Mouse (Mus musculus): Measurements from ENCODE around the gene Gm35549. TPM values are rescaled to one million over a fixed set of nuclear protein-coding genes. Genes with fewer than 3 reads are reported as not detected.

Gm35549 gene
- polyA plus RNA-seq, 1 experiment: not detected

GRCm38 (mm10) chr9:122836126-122836525 is 7.7 kb downstream of the Gm35549 start:
- TF ChIP-seq CTCF (IDR thresholded peaks at IDR 0.05; ENCODE audit: extremely low read depth, insufficient read length, insufficient replicate concordance, low read depth, low read length) (no peak), POLR2A (IDR thresholded peaks at IDR 0.05; ENCODE audit: low read depth, low read length) (no peak)
- Histone ChIP-seq H3K4me3 (ENCODE audit: low read depth, low read length) (no peak overlapping the region), H3K36me3 (ENCODE audit: control insufficient read depth, insufficient read depth, low read length) (peaks cover 9% of the 10 kb centered on the region), H3K27ac (ENCODE audit: insufficient read depth, low read depth, low read length) (no peak overlapping the region; the same call in 1 of the 2 replicates), H3K27me3 (ENCODE audit: control insufficient read depth, insufficient read depth, low read length) (no peaks in the 10 kb centered on the region), H3K4me1 (ENCODE audit: control insufficient read depth, insufficient read depth, insufficient read length, low read length) (no peaks in the 10 kb centered on the region; the same call in 1 of the 2 replicates)
- 34% methylated on average over 9 of the region's 9 CpGs for WGBS

GRCm38 (mm10) chr9:122829826-122830380 is 13.9 kb downstream of the Gm35549 start:
- H3K36me3 ChIP-seq (ENCODE audit: control insufficient read depth, insufficient read depth, low read length): peaks cover 26% of the 10 kb centered on the region
- TF ChIP-seq CTCF (IDR thresholded peaks at IDR 0.05; ENCODE audit: extremely low read depth, insufficient read length, insufficient replicate concordance, low read depth, low read length): no peak
- TF ChIP-seq POLR2A (IDR thresholded peaks at IDR 0.05; ENCODE audit: low read depth, low read length): no peak
- H3K27me3 ChIP-seq (ENCODE audit: control insufficient read depth, insufficient read depth, low read length): no peaks in the 10 kb centered on the region
- no peaks in the 10 kb centered on the region for H3K4me1 ChIP-seq (ENCODE audit: control insufficient read depth, insufficient read depth, insufficient read length, low read length)
- H3K4me3 ChIP-seq (ENCODE audit: low read depth, low read length): no peak overlapping the region
- H3K27ac ChIP-seq (ENCODE audit: insufficient read depth, low read depth, low read length): no peak overlapping the region
- WGBS: 63% methylated on average over 4 of the region's 4 CpGs

- Histone ChIP-seq H3K4me1 (ENCODE audit: control insufficient read depth, insufficient read depth, insufficient read length, low read length) (no peaks in the 10 kb centered on the region), H3K27me3 (ENCODE audit: control insufficient read depth, insufficient read depth, low read length) (no peaks in the 10 kb centered on the region), H3K36me3 (ENCODE audit: control insufficient read depth, insufficient read depth, low read length) (peaks cover 29% of the 10 kb centered on the region), H3K4me3 (ENCODE audit: low read depth, low read length) (no peak overlapping the region), H3K27ac (ENCODE audit: insufficient read depth, low read depth, low read length) (no peak overlapping the region)
- WGBS: 61% methylated on average over 4 of the region's 4 CpGs
- no peak for TF ChIP-seq CTCF (IDR thresholded peaks at IDR 0.05; ENCODE audit: extremely low read depth, insufficient read length, insufficient replicate concordance, low read depth, low read length)
- TF ChIP-seq POLR2A (IDR thresholded peaks at IDR 0.05; ENCODE audit: low read depth, low read length): no peak
Observed at GRCm38 (mm10) chr9:122826743-122827142, 17.1 kb downstream of the Gm35549 start.

GRCm38 (mm10) chr9:122823374-122824017 is 20.3 kb downstream of the Gm35549 start:
- peaks cover 37% of the 10 kb centered on the region for H3K36me3 ChIP-seq (ENCODE audit: control insufficient read depth, insufficient read depth, low read length)
- no peaks in the 10 kb centered on the region for H3K27me3 ChIP-seq (ENCODE audit: control insufficient read depth, insufficient read depth, low read length)
- no peaks in the 10 kb centered on the region for H3K4me1 ChIP-seq (ENCODE audit: control insufficient read depth, insufficient read depth, insufficient read length, low read length)
- no peak overlapping the region for H3K27ac ChIP-seq (ENCODE audit: insufficient read depth, low read depth, low read length)
- H3K4me3 ChIP-seq (ENCODE audit: low read depth, low read length): no peak overlapping the region
- no peak for TF ChIP-seq POLR2A (IDR thresholded peaks at IDR 0.05; ENCODE audit: low read depth, low read length)
- no peak for TF ChIP-seq CTCF (IDR thresholded peaks at IDR 0.05; ENCODE audit: extremely low read depth, insufficient read length, insufficient replicate concordance, low read depth, low read length)
- WGBS: 33% methylated on average over 5 of the region's 5 CpGs

GRCm38 (mm10) chr9:122815239-122815851 is 28.5 kb downstream of the Gm35549 start:
- no peak for TF ChIP-seq CTCF (IDR thresholded peaks at IDR 0.05; ENCODE audit: extremely low read depth, insufficient read length, insufficient replicate concordance, low read depth, low read length)
- no peak for TF ChIP-seq POLR2A (IDR thresholded peaks at IDR 0.05; ENCODE audit: low read depth, low read length)
- Histone ChIP-seq H3K36me3 (ENCODE audit: control insufficient read depth, insufficient read depth, low read length) (peaks cover 23% of the 10 kb centered on the region), H3K4me1 (ENCODE audit: control insufficient read depth, insufficient read depth, insufficient read length, low read length) (peaks cover 2% of the 10 kb centered on the region; the same call in 1 of the 2 replicates), H3K27me3 (ENCODE audit: control insufficient read depth, insufficient read depth, low read length) (no peaks in the 10 kb centered on the region), H3K4me3 (ENCODE audit: low read depth, low read length) (no peak overlapping the region), H3K27ac (ENCODE audit: insufficient read depth, low read depth, low read length) (no peak overlapping the region)
- WGBS: 34% methylated on average over 4 of the region's 4 CpGs

- 61% methylated on average over 2 of the region's 2 CpGs for WGBS
- H3K27ac ChIP-seq (ENCODE audit: insufficient read depth, low read depth, low read length): no peak overlapping the region
Observed at GRCm38 (mm10) chr9:122814775-122815174, 29.1 kb downstream of the Gm35549 start.

GRCm38 (mm10) chr9:122812386-122812785 is 31.4 kb downstream of the Gm35549 start:
- H3K27ac ChIP-seq (ENCODE audit: insufficient read depth, low read depth, low read length): no peak overlapping the region
- 84% methylated on average over 5 of the region's 5 CpGs for WGBS
- no peak for TF ChIP-seq POLR2A (IDR thresholded peaks at IDR 0.05; ENCODE audit: low read depth, low read length)
- TF ChIP-seq CTCF (IDR thresholded peaks at IDR 0.05; ENCODE audit: extremely low read depth, insufficient read length, insufficient replicate concordance, low read depth, low read length): no peak
- peaks cover 12% of the 10 kb centered on the region for H3K36me3 ChIP-seq (ENCODE audit: control insufficient read depth, insufficient read depth, low read length)
- H3K4me1 ChIP-seq (ENCODE audit: control insufficient read depth, insufficient read depth, insufficient read length, low read length): peaks cover 2% of the 10 kb centered on the region; the same call in 1 of the 2 replicates
- H3K27me3 ChIP-seq (ENCODE audit: control insufficient read depth, insufficient read depth, low read length): no peaks in the 10 kb centered on the region
- no peak overlapping the region for H3K4me3 ChIP-seq (ENCODE audit: low read depth, low read length)

More at GRCm38 (mm10) chr9:122814775-122815174, 29.1 kb downstream of the Gm35549 start:
- Histone ChIP-seq H3K4me3 (ENCODE audit: low read depth, low read length) (no peak overlapping the region), H3K27me3 (ENCODE audit: control insufficient read depth, insufficient read depth, low read length) (no peaks in the 10 kb centered on the region), H3K36me3 (ENCODE audit: control insufficient read depth, insufficient read depth, low read length) (peaks cover 19% of the 10 kb centered on the region), H3K4me1 (ENCODE audit: control insufficient read depth, insufficient read depth, insufficient read length, low read length) (peaks cover 2% of the 10 kb centered on the region; the same call in 1 of the 2 replicates)
- TF ChIP-seq CTCF (IDR thresholded peaks at IDR 0.05; ENCODE audit: extremely low read depth, insufficient read length, insufficient replicate concordance, low read depth, low read length): no peak
- TF ChIP-seq POLR2A (IDR thresholded peaks at IDR 0.05; ENCODE audit: low read depth, low read length): no peak
